19 mouse cellular contexts compared by ENCODE assay signal in genomic region chr13:89782886-89783285, GRCm38 (mm10). TPM values are rescaled to one million over a fixed set of nuclear protein-coding genes. Genes with fewer than 3 reads are reported as not detected.
DNase-seq lines count a peak whose midpoint lies in the region; TF ChIP-seq lines count a peak whose summit lies in the region.
"Had no signal": no experiment of that assay in that cellular context is flagged by ENCODE, and none has a peak within 500 bp of the region (broad histone marks: within the 10 kb centered on the region; RNA-seq: fewer than 3 reads in every experiment).

No protein-coding gene starts in this region.

- no peaks in the 10 kb centered on the region for H3K79me2 ChIP-seq in liver, adult 2 months (ENCODE audit: control insufficient read depth, insufficient read depth, low read length)
- no peaks in the 10 kb centered on the region for H3K79me2 ChIP-seq in MEL (ENCODE audit: control insufficient read depth, insufficient read depth, low read length, poor library complexity)

- no peaks in the 10 kb centered on the region for H3K9me3 ChIP-seq in MEL (replicated peaks; ENCODE audit: insufficient read depth, low read length)
- H3K9me3 ChIP-seq: embryonic facial prominence, embryonic 13.5 days; forebrain, embryonic 15.5 days; G1E; heart, embryonic 12.5 days; hindbrain, embryonic 10.5 days; hindbrain, embryonic 15.5 days had no signal

- no peaks in the 10 kb centered on the region for H3K27me3 ChIP-seq in liver, adult 2 months (ENCODE audit: control insufficient read depth, insufficient read depth, low read length)
- no peaks in the 10 kb centered on the region for H3K27me3 ChIP-seq in MEL (ENCODE audit: control insufficient read depth in 1 of 2, insufficient read depth in 2 of 2, low read length in 2 of 2)
- H3K27me3 ChIP-seq: embryonic facial prominence, embryonic 13.5 days; forebrain, embryonic 15.5 days; heart, embryonic 12.5 days; hindbrain, embryonic 15.5 days had no signal

- no peak for TF ChIP-seq POLR2A in liver, adult 2 months (IDR thresholded peaks at IDR 0.05; ENCODE audit: extremely low read depth, insufficient read depth, low read length)
- no peak for TF ChIP-seq POLR2A in MEL (IDR thresholded peaks at IDR 0.05; ENCODE audit: control insufficient read depth in 1 of 2, insufficient read depth in 1 of 2, low read depth in 1 of 2, low read length in 2 of 2, poor library complexity in 1 of 2)

- no peak overlapping the region for H3K9ac ChIP-seq in liver, adult 2 months (ENCODE audit: low read depth, low read length)
- no peak overlapping the region for H3K9ac ChIP-seq in MEL (ENCODE audit: control insufficient read depth, low read depth, low read length, poor library complexity, severe bottlenecking)
- H3K9ac ChIP-seq: embryonic facial prominence, embryonic 13.5 days; forebrain, embryonic 15.5 days; heart, embryonic 12.5 days; hindbrain, embryonic 15.5 days had no signal

- intact Hi-C loops in left cerebral cortex, postnatal 36 days (cut with DNase I), result no loop called here

- no peaks in the 10 kb centered on the region for H3K36me3 ChIP-seq in liver, adult 2 months (ENCODE audit: control insufficient read depth, insufficient read depth, low read length)
- peaks cover 0 to 3% of the 10 kb centered on the region in 2 experiments; a peak in 2 of 4 replicates for H3K36me3 ChIP-seq in MEL (ENCODE audit: control insufficient read depth in 1 of 2, insufficient read depth in 2 of 2, low read length in 2 of 2)
- H3K36me3 ChIP-seq: embryonic facial prominence, embryonic 13.5 days; forebrain, embryonic 15.5 days; G1E; heart, embryonic 12.5 days; hindbrain, embryonic 10.5 days; hindbrain, embryonic 15.5 days had no signal

- no peak overlapping the region for H3K4me3 ChIP-seq in liver, adult 2 months (ENCODE audit: insufficient read depth, low read depth, low read length)
- H3K4me3 ChIP-seq in MEL (ENCODE audit: control insufficient read depth in 1 of 2, insufficient read depth in 1 of 2, low read depth in 2 of 2, low read length in 2 of 2), result no peak overlapping the region
- H3K4me3 ChIP-seq: embryonic facial prominence, embryonic 13.5 days; forebrain, embryonic 15.5 days; heart, embryonic 12.5 days; hindbrain, embryonic 10.5 days; hindbrain, embryonic 15.5 days had no signal

- WGBS in liver, adult 2 months, result 4% methylated on average over 2 of the region's 2 CpGs

- TF ChIP-seq RAD21 in MEL (IDR thresholded peaks at IDR 0.05; ENCODE audit: low read depth, low read length), result no peak

- H3K4me1 ChIP-seq in liver, adult 2 months (ENCODE audit: control insufficient read depth, insufficient read depth, low read length), result no peaks in the 10 kb centered on the region; the same call in 1 of the 2 replicates
- no peaks in the 10 kb centered on the region for H3K4me1 ChIP-seq in MEL (ENCODE audit: control insufficient read depth in 1 of 2, insufficient read depth in 2 of 2, low read length in 2 of 2)
- H3K4me1 ChIP-seq: heart, embryonic 12.5 days; hindbrain, embryonic 15.5 days had no signal

- H3K27ac ChIP-seq in liver, adult 2 months (replicated peaks; ENCODE audit: insufficient read depth, low read depth, low read length), result no peak overlapping the region
- no peak overlapping the region for H3K27ac ChIP-seq in MEL (ENCODE audit: control insufficient read depth, low read depth, low read length)
- H3K27ac ChIP-seq: embryonic facial prominence, embryonic 13.5 days; forebrain, embryonic 15.5 days; hindbrain, embryonic 10.5 days; hindbrain, embryonic 15.5 days had no signal

- peak; percentile 70 for DNase-seq in liver, adult 2 months (ENCODE audit: extremely low read depth, low read depth, low spot score)
- no peak for DNase-seq in liver
- DNase-seq in MEL (ENCODE audit: low read depth, low spot score), result peak; percentile 57
- peak; percentile 68 for DNase-seq in fat pad, adult 2 months (ENCODE audit: extremely low read depth, low read depth, low spot score)
- no peak for DNase-seq in left cerebral cortex, postnatal 36 days (ENCODE audit: low spot score in 2 of 2)
- no peak for DNase-seq in spleen, postnatal 14 days (ENCODE audit: low spot score in 2 of 2)
- no peak for DNase-seq in right cerebral cortex, postnatal 36 days (ENCODE audit: low spot score in 2 of 2)
- DNase-seq: adrenal gland, adult 8-10 months; adrenal gland, postnatal 36 days; B cell, adult 2 months; cerebellum, adult 2 months; cerebellum, postnatal 10 days; gastrocnemius, postnatal 10 days had no signal

- TF ChIP-seq EP300 in MEL (IDR thresholded peaks at IDR 0.05; ENCODE audit: low read depth in 1 of 2, low read length in 2 of 2), result peak; percentile 11 to 56; a peak in 1 of 4 replicates

- no peak for TF ChIP-seq CTCF in liver, adult 2 months (IDR thresholded peaks at IDR 0.05; ENCODE audit: low read depth, low read length)
- TF ChIP-seq CTCF in MEL (IDR thresholded peaks at IDR 0.05 in 2 of 3, conservative IDR thresholded peaks at IDR 0.05 in 1 of 3; ENCODE audit: control insufficient read depth in 1 of 3, insufficient read depth in 1 of 3, low read depth in 2 of 3, low read length in 3 of 3, poor library complexity in 1 of 3, severe bottlenecking in 1 of 3), result no peak

TF ChIP-seq in MEL, 35 proteins besides CTCF, POLR2A, EP300 and RAD21:
- TF ChIP-seq MAZ (IDR thresholded peaks at IDR 0.05; ENCODE audit: low read depth, low read length) (no peak), USF1 (IDR thresholded peaks at IDR 0.05; ENCODE audit: low read depth, low read length) (no peak), CHD1 (IDR thresholded peaks at IDR 0.05; ENCODE audit: low read depth, low read length) (no peak), MYB (IDR thresholded peaks at IDR 0.05; ENCODE audit: low read depth, low read length) (no peak), GATA1 (IDR thresholded peaks at IDR 0.05; ENCODE audit: low read depth, low read length) (0 out of 2 replicates have a peak, but pooled peaks have one; percentile 30), RCOR1 (IDR thresholded peaks at IDR 0.05; ENCODE audit: low read depth, low read length) (peak; percentile 97), ZKSCAN1 (IDR thresholded peaks at IDR 0.05; ENCODE audit: low read depth, low read length) (no peak), ETS1 (IDR thresholded peaks at IDR 0.05; ENCODE audit: low read depth, low read length) (0 out of 2 replicates have a peak, but pooled peaks have one; percentile 27), MXI1 (IDR thresholded peaks at IDR 0.05; ENCODE audit: low read depth, low read length) (no peak), ZNF384 (IDR thresholded peaks at IDR 0.05; ENCODE audit: low read depth, low read length) (no peak), ZMIZ1 (IDR thresholded peaks at IDR 0.05; ENCODE audit: low read depth, low read length) (no peak), MAFK (IDR thresholded peaks at IDR 0.05; ENCODE audit: borderline replicate concordance, low read depth, low read length) (no peak), SMC3 (IDR thresholded peaks at IDR 0.05; ENCODE audit: low read depth, low read length) (no peak), MEF2A (IDR thresholded peaks at IDR 0.05; ENCODE audit: extremely low read depth, insufficient replicate concordance, low read depth, low read length, poor library complexity, severe bottlenecking) (peak; percentile 74; the same call in 1 of the 2 replicates)

RNA-seq across cellular contexts. Expression of gene Vcan, which starts 40.6 kb away (rescaled TPM):
- total RNA-seq in liver, adult 2 months (2014; rRNA removed), result 0.09 and 1.7 TPM in 2 replicates
- 0.02 TPM in 1 of 2 replicates, not detected in the other for polyA plus RNA-seq in liver, adult 2 months (2012; rRNA removed)
- total RNA-seq in MEL (2012; rRNA removed), result 0.13 TPM in 1 of 2 replicates, not detected in the other
- under 1 TPM in 1 of 2 experiments, not detected in 1; 0.10 TPM for polyA plus RNA-seq in MEL (2012; ENCODE audit: insufficient read depth in 1 of 2, insufficient read length in 2 of 2, low read depth in 1 of 2, low replicate concordance in 2 of 2, missing spikeins in 1 of 2)
- total RNA-seq in left cerebral cortex, postnatal 36 days (2021), result 10 to 100 TPM; 15.3 to 22.4 TPM
- polyA plus RNA-seq: G1E had no signal

Comparison
In these comparisons a context has a peak if more than half of its experiments do, and no peak if none do; other contexts are left out.
1. DNase-seq: peak in liver, adult 2 months (single experiment), MEL (single experiment) and fat pad, adult 2 months (single experiment); none in liver (single experiment), left cerebral cortex, postnatal 36 days (0 of 2), spleen, postnatal 14 days (0 of 2) and right cerebral cortex, postnatal 36 days (0 of 2).